Mouse (Mus musculus) limb, embryonic 12.5 days (tissue): ENCODE results near the gene Gm11596. TPM values are rescaled to one million over a fixed set of nuclear protein-coding genes. Genes with fewer than 3 reads are reported as not detected.

Experiments
- ATAC-seq: fragments of 200-750 bp; cut with Nextera tagmentation; 2 replicates; pipeline ENCODE4 v1.8.0; 2017; ENCODE audit warnings: low read depth, moderate TSS enrichment; ENCODE audit not compliant: insufficient number of reproducible peaks, insufficient read depth, low FRiP score, low TSS enrichment
- H3K27ac ChIP-seq: fragments of 300-500 bp; sonication (generic); 2 replicates; pipeline ENCODE4 v1.5.1; 2016; ENCODE audit warnings: mild to moderate bottlenecking, moderate library complexity
- H3K27me3 ChIP-seq: fragments of 300-500 bp; sonication (generic); 2 replicates; pipeline ENCODE4 v1.6.1; 2016; ENCODE audit warnings: mild to moderate bottlenecking, moderate library complexity
- H3K36me3 ChIP-seq: fragments of 300-500 bp; sonication (generic); 2 replicates; pipeline ENCODE4 v1.6.1; 2016; ENCODE audit warnings: mild to moderate bottlenecking, moderate library complexity
- H3K4me1 ChIP-seq: fragments of 300-500 bp; sonication (generic); replicated peaks from 2 replicates; pipeline ENCODE4 v1.6.1; 2016
- H3K4me2 ChIP-seq: fragments of 300-500 bp; sonication (generic); 2 replicates; pipeline ENCODE4 v1.6.1; 2016; ENCODE audit warnings: mild to moderate bottlenecking, moderate library complexity
- H3K4me3 ChIP-seq: fragments of 300-500 bp; sonication (generic); replicated peaks from 2 replicates; pipeline ENCODE4 v1.5.1; 2016; ENCODE audit warnings: mild to moderate bottlenecking
- H3K9ac ChIP-seq: fragments of 300-500 bp; sonication (generic); replicated peaks from 2 replicates; pipeline ENCODE4 v1.6.1; 2016; ENCODE audit warnings: mild to moderate bottlenecking, moderate library complexity
- H3K9me3 ChIP-seq: fragments of 300-500 bp; sonication (generic); 2 replicates; pipeline ENCODE4 v1.6.1; 2016; ENCODE audit warnings: mild to moderate bottlenecking, moderate library complexity
- WGBS: fragments of 180-500 bp; shearing (Covaris S2); methylation state at CpG from one replicate; pipeline ENCODE4 v1.1.7; 2016; 5-methylcytosine and 5-hydroxymethylcytosine counted together
- polyA plus RNA-seq: library from polyadenylated mRNA; unstranded; fragments of >200 nt; fragmentation: Nextera tagmentation; extraction: Ambion mirVana; gene quantifications from 2 replicates; pipeline ENCODE4 v1.2.1, GENCODE M21; 2016

Gm11596 gene
- polyA plus RNA-seq, 1 experiment from 2014 or later, result not detected

DNA sequence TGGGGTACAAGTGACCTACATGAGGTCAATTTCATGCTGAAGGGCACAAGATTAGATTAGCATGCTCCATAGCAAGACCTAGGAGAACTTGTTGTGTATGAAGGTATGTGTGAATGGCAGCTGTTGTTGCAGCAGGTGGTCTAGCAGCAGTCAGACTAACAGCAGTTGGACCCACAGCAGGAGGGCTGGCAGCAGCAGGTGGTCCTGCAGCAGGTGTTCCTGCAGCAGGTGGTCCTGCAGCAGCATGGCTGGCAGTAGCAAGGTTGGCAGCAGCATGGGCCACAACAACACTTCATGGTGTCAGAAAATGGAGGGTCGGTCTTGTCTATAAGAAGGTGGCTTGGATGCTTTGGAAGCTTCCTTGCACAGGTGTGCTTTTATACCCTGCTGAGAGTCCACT is 34.4 kb downstream of the Gm11596 start:
- no peak for ATAC-seq
- Histone ChIP-seq H3K27me3 (no peaks in the 10 kb centered on the region; the same call in 1 of the 2 replicates), H3K27ac (no peak overlapping the region), H3K36me3 (no peaks in the 10 kb centered on the region), H3K4me1 (no peaks in the 10 kb centered on the region), H3K4me3 (no peak overlapping the region), H3K9ac (no peak overlapping the region), H3K4me2 (no peak overlapping the region), H3K9me3 (no peaks in the 10 kb centered on the region)
- 69% methylated on average over 1 of the region's 1 CpGs for WGBS

DNA sequence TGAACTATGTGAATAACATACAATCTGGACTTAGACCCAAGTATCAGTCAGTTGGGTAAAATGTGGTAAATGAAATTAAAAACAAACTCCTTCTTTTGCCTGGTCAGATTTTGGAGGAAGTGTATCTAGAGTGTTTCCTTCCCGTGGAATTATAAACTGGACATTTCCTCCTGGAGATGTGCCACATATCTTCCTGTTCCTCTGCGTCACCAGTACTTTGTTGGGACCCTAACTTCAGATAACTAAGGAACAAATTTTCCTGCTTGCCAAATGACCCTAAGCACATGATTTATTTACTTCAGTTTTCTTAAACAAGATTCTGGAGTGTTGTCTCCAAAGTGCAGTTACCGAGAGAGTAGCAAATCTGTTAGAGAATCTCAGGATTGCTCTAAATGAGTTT is 49.3 kb downstream of the Gm11596 start:
- H3K4me2 ChIP-seq, result no peak overlapping the region
- H3K9ac ChIP-seq, result no peak overlapping the region
- no peaks in the 10 kb centered on the region for H3K9me3 ChIP-seq
- H3K4me3 ChIP-seq, result no peak overlapping the region
- H3K4me1 ChIP-seq, result no peaks in the 10 kb centered on the region
- H3K36me3 ChIP-seq, result no peaks in the 10 kb centered on the region
- no peaks in the 10 kb centered on the region for H3K27me3 ChIP-seq
- ATAC-seq, result no peak
- no peak overlapping the region for H3K27ac ChIP-seq
- 85% methylated on average over 3 of the region's 3 CpGs for whole genome bisulfite sequencing

Other genes starting within 250 kb of the Gm11596 start
- gene Krtap3-3, start 242.6 kb downstream of the Gm11596 start, polyA plus RNA-seq, result not detected in 2 replicates
- gene Krtap3-2, start 236.6 kb downstream of the Gm11596 start, polyA plus RNA-seq, result not detected in 2 replicates
- not detected in 2 replicates for gene Gm11939, start 234.0 kb downstream of the Gm11596 start, polyA plus RNA-seq
- not detected in 2 replicates for gene Krtap3-1, start 226.8 kb downstream of the Gm11596 start, polyA plus RNA-seq
- not detected in 2 replicates for gene Krtap1-5, start 212.5 kb downstream of the Gm11596 start, polyA plus RNA-seq
- not detected in 2 replicates for gene Krtap1-4, start 209.8 kb downstream of the Gm11596 start, polyA plus RNA-seq
- not detected in 2 replicates for gene Krtap1-3, start 202.1 kb downstream of the Gm11596 start, polyA plus RNA-seq
- gene Krtap9-3, start 195.4 kb downstream of the Gm11596 start, polyA plus RNA-seq, result not detected in 2 replicates
- not detected in 2 replicates for gene Gm11938, start 190.2 kb downstream of the Gm11596 start, polyA plus RNA-seq
- gene Gm11937, start 183.3 kb downstream of the Gm11596 start, polyA plus RNA-seq, result not detected in 2 replicates
- not detected in 2 replicates for gene Krtap2-4, start 178.6 kb downstream of the Gm11596 start, polyA plus RNA-seq
- not detected in 2 replicates for gene Gm11562, start 173.0 kb downstream of the Gm11596 start, polyA plus RNA-seq
- not detected in 2 replicates for gene Krtap4-1, start 165.2 kb downstream of the Gm11596 start, polyA plus RNA-seq
- gene Krtap4-2, start 158.4 kb downstream of the Gm11596 start, polyA plus RNA-seq, result not detected in 2 replicates
- not detected in 2 replicates for gene Krtap4-7, start 149.4 kb downstream of the Gm11596 start, polyA plus RNA-seq
- not detected in 2 replicates for gene Gm11555, start 143.2 kb downstream of the Gm11596 start, polyA plus RNA-seq
- gene Gm11563, start 134.5 kb downstream of the Gm11596 start, polyA plus RNA-seq, result not detected in 2 replicates
- not detected in 2 replicates for gene Krtap4-6, start 127.5 kb downstream of the Gm11596 start, polyA plus RNA-seq
- not detected in 2 replicates for gene Gm14190, start 102.7 kb downstream of the Gm11596 start, polyA plus RNA-seq
- gene Gm14180, start 59.2 kb downstream of the Gm11596 start, polyA plus RNA-seq, result not detected in 2 replicates
- gene Gm11595, start 20.6 kb downstream of the Gm11596 start, polyA plus RNA-seq, result not detected in 2 replicates
- gene Krtap4-8, start 12.8 kb downstream of the Gm11596 start, polyA plus RNA-seq, result not detected in 2 replicates
- gene Krtap4-9, start 8.3 kb downstream of the Gm11596 start, polyA plus RNA-seq, result not detected in 2 replicates
- gene Gm11569, start 5.5 kb upstream of the Gm11596 start, polyA plus RNA-seq, result not detected in 2 replicates
- gene Gm11554, start 11.0 kb upstream of the Gm11596 start, polyA plus RNA-seq, result not detected in 2 replicates
- gene Krtap4-13, start 16.4 kb upstream of the Gm11596 start, polyA plus RNA-seq, result not detected in 2 replicates
- gene Gm11564, start 22.2 kb upstream of the Gm11596 start, polyA plus RNA-seq, result not detected in 2 replicates
- gene 2300003K06Rik, start 44.6 kb upstream of the Gm11596 start, polyA plus RNA-seq, result not detected in 2 replicates
- gene Krtap4-16, start 58.1 kb upstream of the Gm11596 start, polyA plus RNA-seq, result not detected in 2 replicates
- gene Gm11568, start 64.5 kb upstream of the Gm11596 start, polyA plus RNA-seq, result not detected in 2 replicates
- not detected in 2 replicates for gene Gm11559, start 71.0 kb upstream of the Gm11596 start, polyA plus RNA-seq
- not detected in 2 replicates for gene Krtap9-1, start 79.9 kb upstream of the Gm11596 start, polyA plus RNA-seq
- gene Gm11567, start 85.7 kb upstream of the Gm11596 start, polyA plus RNA-seq, result not detected in 2 replicates
- gene Krtap31-1, start 114.5 kb upstream of the Gm11596 start, polyA plus RNA-seq, result not detected in 2 replicates
- not detected in 2 replicates for gene Gm11565, start 121.3 kb upstream of the Gm11596 start, polyA plus RNA-seq
- not detected in 2 replicates for gene Krtap31-2, start 142.8 kb upstream of the Gm11596 start, polyA plus RNA-seq
- not detected in 2 replicates for gene Krtap9-5, start 155.0 kb upstream of the Gm11596 start, polyA plus RNA-seq
- gene Krtap29-1, start 185.6 kb upstream of the Gm11596 start, polyA plus RNA-seq, result not detected in 2 replicates
- not detected in 2 replicates for gene Krtap16-1, start 193.1 kb upstream of the Gm11596 start, polyA plus RNA-seq
- gene Krtap17-1, start 200.5 kb upstream of the Gm11596 start, polyA plus RNA-seq, result 1.4 and 1.9 TPM in 2 replicates
- not detected in 2 replicates for gene Krt33a, start 222.7 kb upstream of the Gm11596 start, polyA plus RNA-seq
- gene Krt33b, start 236.4 kb upstream of the Gm11596 start, polyA plus RNA-seq, result 0.18 and 0.27 TPM in 2 replicates
- not detected in 2 replicates for gene Krt34, start 248.1 kb upstream of the Gm11596 start, polyA plus RNA-seq